Mouse (Mus musculus): ENCODE data around the gene Gm29666.

- TF ChIP-seq CTCF (IDR thresholded peaks at IDR 0.05; ENCODE audit: insufficient read depth, low read depth, low read length) (no peak), POLR2A (IDR thresholded peaks at IDR 0.05; ENCODE audit: insufficient read depth, low read depth, low read length) (peak; percentile 31; the same call in 1 of the 2 replicates)
Observed at GRCm38 (mm10) chr15:84957851-84958250, 38.0 kb upstream of the Gm29666 start.

All from olfactory bulb, adult 2 months (tissue).